ENCODE assay signal across 8 mouse cellular contexts in genomic region chr1:143777558-143778218, GRCm38 (mm10). TPM values are rescaled to one million over a fixed set of nuclear protein-coding genes. Genes with fewer than 3 reads are reported as not detected.
DNase-seq lines count a peak whose midpoint lies in the region; ATAC-seq and TF ChIP-seq lines count a peak whose summit lies in the region.

No protein-coding gene starts in this region.

- dilution Hi-C loops in CH12.LX (cut with MboI; ENCODE audit: extremely low pct_ligation_motif_present, extremely low pct_unique_long_range_greater_than_20kb, low sequenced_read_pairs) = no loop called here

- under 1% methylated on average over 39 of the region's 39 CpGs for WGBS in heart, embryonic 11.5 days (ENCODE audit: insufficient replicate concordance)
- WGBS in hindbrain, embryonic 14.5 days = under 1% methylated on average over 35 of the region's 39 CpGs
- WGBS in macrophage (ENCODE audit: missing documents) = under 1% methylated on average over 39 of the region's 39 CpGs
- under 1% methylated on average over 39 of the region's 39 CpGs for WGBS in stomach, embryonic 16.5 days

- H3K4me3 ChIP-seq in heart, embryonic 11.5 days (ENCODE audit: low read depth, low read length) = peak overlapping the region; percentile 84
- H3K4me3 ChIP-seq in CH12.LX (replicated peaks in 1 of 3; ENCODE audit: low read depth in 2 of 3, low read length in 2 of 3, poor library complexity in 1 of 3) = peak overlapping the region; percentile 85 to 97 (median 93)
- peak overlapping the region; percentile 80 for H3K4me3 ChIP-seq in hindbrain, embryonic 14.5 days (replicated peaks; ENCODE audit: low read length)
- H3K4me3 ChIP-seq in macrophage (ENCODE audit: inconsistent target) = peak overlapping the region; percentile 93
- peak overlapping the region; percentile 89 for H3K4me3 ChIP-seq in stomach, embryonic 16.5 days (replicated peaks; ENCODE audit: low read length)

- peak overlapping the region; percentile 66 for H3K27ac ChIP-seq in heart, embryonic 11.5 days (ENCODE audit: low read depth, low read length)
- H3K27ac ChIP-seq in CH12.LX (ENCODE audit: insufficient read depth, low read depth) (peak overlapping the region; percentile 35), macrophage (peak overlapping the region; percentile 83)
- peak overlapping the region; percentile 72 for H3K27ac ChIP-seq in hindbrain, embryonic 14.5 days
- H3K27ac ChIP-seq in stomach, embryonic 16.5 days (ENCODE audit: low read length) = peak overlapping the region; percentile 63

- TF ChIP-seq RAD21 in CH12.LX (IDR thresholded peaks at IDR 0.05; ENCODE audit: low read depth, low read length) = no peak

- H3K36me3 ChIP-seq in heart, embryonic 11.5 days (ENCODE audit: control insufficient read depth, insufficient read depth, low read length) = no peaks in the 10 kb centered on the region
- H3K36me3 ChIP-seq in CH12.LX (replicated peaks in 1 of 2; ENCODE audit: control insufficient read depth in 1 of 2, insufficient read depth in 1 of 2, low read length in 1 of 2) = peaks cover 0 to 24% of the 10 kb centered on the region in 2 experiments
- H3K36me3 ChIP-seq in hindbrain, embryonic 14.5 days (replicated peaks; ENCODE audit: control insufficient read depth, insufficient read depth) = no peaks in the 10 kb centered on the region; the same call in 1 of the 2 replicates
- H3K36me3 ChIP-seq in macrophage (ENCODE audit: inconsistent target) = no peaks in the 10 kb centered on the region
- H3K36me3 ChIP-seq in stomach, embryonic 16.5 days (ENCODE audit: control insufficient read depth, insufficient read depth, low read length) = no peaks in the 10 kb centered on the region

- peaks cover 11% of the 10 kb centered on the region for H3K4me1 ChIP-seq in heart, embryonic 11.5 days (ENCODE audit: control insufficient read depth, insufficient read depth, low read length)
- peaks cover 0 to 23% of the 10 kb centered on the region in 2 experiments; a peak in 2 of 4 replicates for H3K4me1 ChIP-seq in CH12.LX (ENCODE audit: control insufficient read depth in 1 of 2, insufficient read depth in 2 of 2)
- peaks cover 36% of the 10 kb centered on the region for H3K4me1 ChIP-seq in hindbrain, embryonic 14.5 days (replicated peaks; ENCODE audit: control insufficient read depth, insufficient read depth, low read length)
- H3K4me1 ChIP-seq in stomach, embryonic 16.5 days (ENCODE audit: control insufficient read depth, insufficient read depth, low read length) = peaks cover 5% of the 10 kb centered on the region; the same call in 1 of the 2 replicates

- H3K79me2 ChIP-seq in CH12.LX (replicated peaks; ENCODE audit: control insufficient read depth, extremely low read depth, insufficient read depth, poor library complexity, severe bottlenecking) (peaks cover 48% of the 10 kb centered on the region), macrophage (ENCODE audit: inconsistent target) (peaks cover 66% of the 10 kb centered on the region)

- ATAC-seq in heart, embryonic 11.5 days (replicated peaks; ENCODE audit: insufficient number of reproducible peaks, low FRiP score, low TSS enrichment) = peak; percentile 47
- ATAC-seq in hindbrain, embryonic 14.5 days (ENCODE audit: low FRiP score) = no peak
- peak; percentile 20 for ATAC-seq in stomach, embryonic 16.5 days (ENCODE audit: insufficient read depth, low FRiP score)

- TF ChIP-seq EP300 in CH12.LX (IDR thresholded peaks at IDR 0.05; ENCODE audit: low read length) = no peak

- H3K4me2 ChIP-seq in heart, embryonic 11.5 days = peak overlapping the region; percentile 90
- peak overlapping the region; percentile 34; the same call in 1 of the 2 replicates for H3K4me2 ChIP-seq in CH12.LX (ENCODE audit: insufficient read depth, low read depth, poor library complexity, severe bottlenecking)
- H3K4me2 ChIP-seq in hindbrain, embryonic 14.5 days (replicated peaks) = peak overlapping the region; percentile 82
- peak overlapping the region; percentile 83 for H3K4me2 ChIP-seq in stomach, embryonic 16.5 days (ENCODE audit: low read depth, low read length)

- TF ChIP-seq POLR2A in CH12.LX (IDR thresholded peaks at IDR 0.05; ENCODE audit: low read depth, low read length) = no peak

- H3K27me3 ChIP-seq in heart, embryonic 11.5 days (ENCODE audit: control insufficient read depth, insufficient read depth, low read length) = no peaks in the 10 kb centered on the region
- peaks cover 2% of the 10 kb centered on the region for H3K27me3 ChIP-seq in CH12.LX (replicated peaks)
- H3K27me3 ChIP-seq in hindbrain, embryonic 14.5 days (ENCODE audit: control insufficient read depth, insufficient read depth, low read length) = no peaks in the 10 kb centered on the region
- H3K27me3 ChIP-seq in stomach, embryonic 16.5 days (ENCODE audit: control insufficient read depth, insufficient read depth, low read length) = no peaks in the 10 kb centered on the region

- H3K9me3 ChIP-seq in heart, embryonic 11.5 days (replicated peaks; ENCODE audit: control insufficient read depth, low read length) = no peaks in the 10 kb centered on the region
- no peaks in the 10 kb centered on the region for H3K9me3 ChIP-seq in CH12.LX (replicated peaks; ENCODE audit: low read length)
- H3K9me3 ChIP-seq in hindbrain, embryonic 14.5 days (ENCODE audit: control insufficient read depth, low read length) = no peaks in the 10 kb centered on the region
- no peaks in the 10 kb centered on the region for H3K9me3 ChIP-seq in stomach, embryonic 16.5 days (replicated peaks; ENCODE audit: control insufficient read depth, low read length)

- DNase-seq in heart, adult 18-20 months = no peak
- DNase-seq in CH12.LX (ENCODE audit: extremely low read depth) = peak; percentile 33
- DNase-seq in embryo, embryonic 10.5 days (ENCODE audit: low spot score) = peak; percentile 45
- DNase-seq in hindbrain, embryonic 14.5 days (ENCODE audit: low spot score) = no peak
- no peak for DNase-seq in adrenal gland, postnatal 10 days

- in situ Hi-C loops in CH12.LX (cut with MboI; ENCODE audit: low pct_ligation_motif_present, low pct_unique_long_range_greater_than_20kb, low sequenced_read_pairs) = loop anchor here (25.0 kb wide), 2 partner anchors 410 to 585 kb away; partner anchors contain the start of gene Rgs13

- peak overlapping the region; percentile 94 for H3K9ac ChIP-seq in heart, embryonic 11.5 days (ENCODE audit: low read depth, low read length)
- peak overlapping the region; percentile 83 for H3K9ac ChIP-seq in CH12.LX (ENCODE audit: insufficient read depth, low read depth)
- H3K9ac ChIP-seq in hindbrain, embryonic 14.5 days = peak overlapping the region; percentile 83
- H3K9ac ChIP-seq in stomach, embryonic 16.5 days (ENCODE audit: low read length) = peak overlapping the region; percentile 94

- TF ChIP-seq CTCF in CH12.LX (conservative IDR thresholded peaks at IDR 0.05 in 1 of 2, IDR thresholded peaks at IDR 0.05 in 1 of 2; ENCODE audit: low read depth in 2 of 2, low read length in 2 of 2) = no peak

TF ChIP-seq in CH12.LX, 34 proteins besides CTCF, POLR2A, EP300 and RAD21:
- peak; percentile 90 for TF ChIP-seq MYC (IDR thresholded peaks at IDR 0.05; ENCODE audit: low read depth, low read length)
- TF ChIP-seq MAX (IDR thresholded peaks at IDR 0.05; ENCODE audit: low read length) = peak; percentile 36; the same call in 1 of the 2 replicates
- TF ChIP-seq GABPA (IDR thresholded peaks at IDR 0.05; ENCODE audit: insufficient replicate concordance, low read depth, low read length) = no peak
- TF ChIP-seq ZKSCAN1 (IDR thresholded peaks at IDR 0.05; ENCODE audit: borderline replicate concordance, low read depth, low read length) = no peak
- no peak for TF ChIP-seq ETS1 (conservative IDR thresholded peaks at IDR 0.05; ENCODE audit: low read depth, low read length)
- 0 out of 2 replicates have a peak, but pooled peaks have one; percentile 15 for TF ChIP-seq CHD1 (IDR thresholded peaks at IDR 0.05; ENCODE audit: low read depth, low read length)

RNA-seq across cellular contexts. Expression of gene Uchl5, which starts 0.6 kb away (rescaled TPM):
- polyA plus RNA-seq in heart, embryonic 11.5 days (2014; fragmentation: Nextera tagmentation; extraction: Ambion mirVana) = 66.9 and 68.1 TPM in 2 replicates
- 10 to 100 TPM; 16.3 to 21.1 TPM for total RNA-seq in heart, adult 18-20 months (2021)
- total RNA-seq in CH12.LX (2012; rRNA removed) (46.4 and 61.3 TPM in 2 replicates), CH12.LX (2014; rRNA removed) (54.3 and 58.9 TPM in 2 replicates)
- polyA plus RNA-seq in CH12.LX (2012; ENCODE audit: insufficient read length, low read depth) (111 and 130 TPM in 2 replicates), macrophage (2018) (26.6 to 82.9 TPM (median 60.1 TPM) in 3 replicates)
- polyA plus RNA-seq in hindbrain, embryonic 14.5 days (2014; fragmentation: Nextera tagmentation; extraction: Ambion mirVana) = 46.4 and 52.7 TPM in 2 replicates
- 10 to 100 TPM; 14.1 to 56.4 (median 40.0) TPM for total RNA-seq in macrophage (2018; cell fraction: chromatin; rRNA removed)
- 10 to 100 TPM; 24.2 to 43.2 (median 33.3) TPM for total RNA-seq in macrophage (2018; cell fraction: cytosol; rRNA removed)
- 10 to 100 TPM in 25 of 26 experiments, 1 to 10 TPM in 1; 8.3 to 59.8 (median 22.5) TPM for total RNA-seq in macrophage (2018; cell fraction: nucleus; rRNA removed)
- 101 and 105 TPM in 2 replicates for polyA plus RNA-seq in stomach, embryonic 16.5 days (2015; fragmentation: Nextera tagmentation; extraction: Ambion mirVana)
- total RNA-seq in adrenal gland, postnatal 10 days (2021) = 10 to 100 TPM; 26.6 to 30.3 TPM

RNA-seq across cellular contexts. Expression of gene Trove2, which starts 0.8 kb away (rescaled TPM):
- polyA plus RNA-seq in heart, embryonic 11.5 days (2014; fragmentation: Nextera tagmentation; extraction: Ambion mirVana) = 13.2 and 16.7 TPM in 2 replicates
- 1 to 10 TPM; 8.9 to 9.1 TPM for total RNA-seq in heart, adult 18-20 months (2021)
- 7.0 and 7.5 TPM in 2 replicates for total RNA-seq in CH12.LX (2012; rRNA removed)
- total RNA-seq in CH12.LX (2014; rRNA removed) = 6.6 and 8.4 TPM in 2 replicates
- 3.4 and 3.8 TPM in 2 replicates for polyA plus RNA-seq in CH12.LX (2012; ENCODE audit: insufficient read length, low read depth)
- 31.4 and 34.5 TPM in 2 replicates for polyA plus RNA-seq in hindbrain, embryonic 14.5 days (2014; fragmentation: Nextera tagmentation; extraction: Ambion mirVana)
- 10 to 100 TPM in 7 of 26 experiments, 1 to 10 TPM in 19; 1.7 to 11.6 (median 6.3) TPM for total RNA-seq in macrophage (2018; cell fraction: chromatin; rRNA removed)
- 10 to 100 TPM in 10 of 26 experiments, 1 to 10 TPM in 16; 4.2 to 15.6 (median 9.3) TPM for total RNA-seq in macrophage (2018; cell fraction: cytosol; rRNA removed)
- 10 to 100 TPM in 10 of 26 experiments, 1 to 10 TPM in 16; 5.3 to 21.3 (median 8.4) TPM for total RNA-seq in macrophage (2018; cell fraction: nucleus; rRNA removed)
- polyA plus RNA-seq in macrophage (2018) = 5.8 to 7.0 TPM (median 6.4 TPM) in 3 replicates
- 16.2 and 17.5 TPM in 2 replicates for polyA plus RNA-seq in stomach, embryonic 16.5 days (2015; fragmentation: Nextera tagmentation; extraction: Ambion mirVana)
- total RNA-seq in adrenal gland, postnatal 10 days (2021) = 10 to 100 TPM in 1 of 2 experiments, 1 to 10 TPM in 1; 8.3 to 10.4 TPM

Comparison
In these comparisons a context has a peak if more than half of its experiments do, and no peak if none do; other contexts are left out.
1. H3K4me2 ChIP-seq: peak in every context shown above with its lines; median percentile 90 in heart, embryonic 11.5 days; 83 in stomach, embryonic 16.5 days; 82 in hindbrain, embryonic 14.5 days; 34 in CH12.LX.
2. DNase-seq: peak in CH12.LX (single experiment) and embryo, embryonic 10.5 days (single experiment); none in heart, adult 18-20 months (0 of 2), hindbrain, embryonic 14.5 days (single experiment) and adrenal gland, postnatal 10 days (single experiment).
3. Peak in every context shown above with its lines, with median percentiles within 50 percentile points of each other: H3K27ac ChIP-seq, H3K4me3 ChIP-seq and H3K9ac ChIP-seq.